Mouse (Mus musculus): ENCODE results near the gene Anapc2. TPM values are rescaled to one million over a fixed set of nuclear protein-coding genes. Genes with fewer than 3 reads are reported as not detected.

Gene Anapc2
- polyA plus RNA-seq, 1 experiment from 2014 or later = 89.0 TPM

DNA sequence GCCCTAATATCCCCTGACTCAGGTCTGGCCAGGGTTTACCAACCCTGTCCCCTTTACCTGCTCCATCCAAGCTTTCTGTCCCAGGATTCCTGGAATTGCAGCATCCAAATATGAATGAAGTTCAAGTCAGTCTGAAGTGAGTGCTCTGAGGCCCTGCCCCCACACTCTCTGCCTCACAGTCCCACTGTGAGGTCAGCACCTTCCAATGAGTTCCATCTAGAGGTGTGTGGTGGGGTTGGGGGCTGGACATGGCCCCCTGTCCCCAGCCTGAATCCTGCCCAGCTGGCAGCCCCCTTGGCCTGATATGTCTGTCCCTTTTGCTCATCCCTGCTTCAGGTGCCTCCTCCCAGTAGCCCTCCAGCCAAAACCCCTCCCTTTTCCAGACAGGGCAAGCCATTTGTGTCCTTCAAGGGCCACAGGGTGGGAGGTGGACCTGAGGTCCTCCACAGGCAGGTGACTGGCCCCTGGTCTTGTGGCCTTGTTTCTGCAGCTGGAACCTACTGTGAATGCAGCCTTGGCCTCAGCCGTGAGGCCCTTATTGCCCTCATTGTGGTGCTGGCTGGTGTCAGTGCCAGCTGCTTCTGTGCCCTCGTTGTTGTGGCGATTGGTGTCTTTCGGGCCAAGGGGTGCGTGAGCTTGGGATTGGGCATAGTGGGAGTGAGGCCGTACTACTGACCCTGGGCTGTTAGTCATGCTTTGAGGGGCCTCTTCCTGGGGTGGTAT, 15.8 kb downstream of the Anapc2 start, which contains the start of gene Tmem210:
Gene Tmem210 (plus strand): TSS at position 219 of the 723 bp plus-strand sequence.
- 80% methylated on average over 6 of the region's 6 CpGs for WGBS
- Histone ChIP-seq H3K4me1 (ENCODE audit: insufficient read depth, low read depth, low read length) (peaks cover 25% of the 10 kb centered on the region), H3K27ac (ENCODE audit: low read length) (peak within 1 kb of the TSS; percentile 88), H3K27me3 (replicated peaks; ENCODE audit: insufficient read depth, low read length) (peaks cover 40% of the 10 kb centered on the region), H3K4me2 (replicated peaks; ENCODE audit: low read depth, low read length) (no peak within 1 kb of the TSS), H3K36me3 (ENCODE audit: insufficient read depth, low read length) (peaks cover 22% of the 10 kb centered on the region; the same call in 1 of the 2 replicates), H3K4me3 (ENCODE audit: low read depth, low read length) (no peak within 1 kb of the TSS), H3K9me3 (ENCODE audit: low read length) (no peaks in the 10 kb centered on the region), H3K9ac (replicated peaks; ENCODE audit: low read depth) (no peak within 1 kb of the TSS)
- DNase-seq (ENCODE audit: low spot score) (no peak), ATAC-seq (no peak)
- TF ChIP-seq EP300 (IDR thresholded peaks at IDR 0.05) = no peak
- TF ChIP-seq CTCF (IDR thresholded peaks at IDR 0.05) = no peak

DNA sequence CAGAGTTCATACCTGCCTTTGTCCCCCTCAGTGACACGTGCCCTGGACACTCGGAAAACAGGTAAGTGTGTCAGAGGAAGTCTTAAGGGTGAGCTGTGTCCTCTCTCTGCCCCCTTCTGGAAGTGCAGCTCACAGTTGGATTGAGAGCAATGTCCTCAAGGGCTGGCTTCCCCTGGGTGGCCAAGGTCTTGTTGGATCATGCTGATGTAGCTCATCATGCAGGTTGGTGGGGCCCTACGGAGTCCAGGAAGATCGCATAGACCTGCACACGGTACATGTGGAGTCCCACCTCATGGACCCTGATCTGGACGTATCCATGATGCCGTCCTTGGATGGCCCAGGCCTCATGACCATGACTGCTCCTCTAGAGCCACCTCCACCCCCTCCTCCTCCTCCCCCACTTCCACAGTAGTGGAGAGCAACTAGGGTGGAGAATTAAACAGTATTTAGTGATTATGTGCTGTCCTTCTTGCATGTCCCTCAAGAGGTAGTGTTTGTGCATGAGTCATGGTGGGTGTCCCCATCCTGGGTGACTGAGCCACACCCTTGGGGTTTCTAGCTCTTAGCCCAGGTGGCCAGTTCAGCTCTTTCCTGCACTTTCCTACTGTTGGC, 16.6 kb downstream of the Anapc2 start:
- TF ChIP-seq CTCF (IDR thresholded peaks at IDR 0.05) (no peak), EP300 (IDR thresholded peaks at IDR 0.05) (no peak)
- Histone ChIP-seq H3K9me3 (ENCODE audit: low read length) (no peaks in the 10 kb centered on the region), H3K4me1 (ENCODE audit: insufficient read depth, low read depth, low read length) (peaks cover 25% of the 10 kb centered on the region), H3K4me3 (ENCODE audit: low read depth, low read length) (no peak overlapping the region), H3K9ac (replicated peaks; ENCODE audit: low read depth) (no peak overlapping the region), H3K27ac (ENCODE audit: low read length) (no peak overlapping the region), H3K27me3 (replicated peaks; ENCODE audit: insufficient read depth, low read length) (peaks cover 40% of the 10 kb centered on the region), H3K4me2 (replicated peaks; ENCODE audit: low read depth, low read length) (no peak overlapping the region), H3K36me3 (ENCODE audit: insufficient read depth, low read length) (peaks cover 17% of the 10 kb centered on the region; the same call in 1 of the 2 replicates)
- WGBS = 80% methylated on average over 7 of the region's 7 CpGs
- no peak for DNase-seq (ENCODE audit: low spot score)
- no peak for ATAC-seq

DNA sequence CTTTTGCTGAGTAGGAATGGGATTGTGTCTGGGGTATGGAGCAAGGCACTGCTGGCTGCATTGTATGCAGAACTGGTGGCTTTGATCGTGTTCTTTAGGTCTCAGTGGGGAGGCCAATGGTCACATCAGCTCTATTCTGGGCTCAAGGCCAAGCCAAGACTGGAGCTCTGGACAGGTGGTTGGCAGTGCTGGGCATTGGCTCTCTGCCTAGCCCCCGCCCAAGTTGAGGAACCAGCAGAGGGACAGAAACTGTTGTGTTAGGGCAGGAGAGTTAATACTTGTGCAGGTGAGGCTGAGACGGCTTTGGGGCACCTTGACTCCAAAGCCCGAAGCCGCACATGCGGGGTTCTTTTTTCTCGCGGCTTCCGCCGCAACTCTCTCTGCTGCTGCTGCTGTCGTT, 17.4 kb downstream of the Anapc2 start, which contains the start of gene Lrrc26:
Gene Lrrc26 (plus strand): TSS at position 265 of the 400 bp plus-strand sequence.
- Histone ChIP-seq H3K9me3 (ENCODE audit: low read length) (no peaks in the 10 kb centered on the region), H3K4me2 (replicated peaks; ENCODE audit: low read depth, low read length) (peak within 1 kb of the TSS; percentile 50), H3K9ac (replicated peaks; ENCODE audit: low read depth) (no peak within 1 kb of the TSS), H3K4me3 (ENCODE audit: low read depth, low read length) (peak within 1 kb of the TSS; percentile 21), H3K27me3 (replicated peaks; ENCODE audit: insufficient read depth, low read length) (peaks cover 40% of the 10 kb centered on the region), H3K4me1 (ENCODE audit: insufficient read depth, low read depth, low read length) (peaks cover 25% of the 10 kb centered on the region), H3K27ac (ENCODE audit: low read length) (no peak within 1 kb of the TSS), H3K36me3 (ENCODE audit: insufficient read depth, low read length) (peaks cover 11% of the 10 kb centered on the region; the same call in 1 of the 2 replicates)
- ATAC-seq = no peak
- TF ChIP-seq EP300 (IDR thresholded peaks at IDR 0.05) = no peak
- TF ChIP-seq CTCF (IDR thresholded peaks at IDR 0.05) = no peak
- WGBS = 8% methylated on average over 11 of the region's 11 CpGs
- peak; percentile 34 for DNase-seq (ENCODE audit: low spot score)

DNA sequence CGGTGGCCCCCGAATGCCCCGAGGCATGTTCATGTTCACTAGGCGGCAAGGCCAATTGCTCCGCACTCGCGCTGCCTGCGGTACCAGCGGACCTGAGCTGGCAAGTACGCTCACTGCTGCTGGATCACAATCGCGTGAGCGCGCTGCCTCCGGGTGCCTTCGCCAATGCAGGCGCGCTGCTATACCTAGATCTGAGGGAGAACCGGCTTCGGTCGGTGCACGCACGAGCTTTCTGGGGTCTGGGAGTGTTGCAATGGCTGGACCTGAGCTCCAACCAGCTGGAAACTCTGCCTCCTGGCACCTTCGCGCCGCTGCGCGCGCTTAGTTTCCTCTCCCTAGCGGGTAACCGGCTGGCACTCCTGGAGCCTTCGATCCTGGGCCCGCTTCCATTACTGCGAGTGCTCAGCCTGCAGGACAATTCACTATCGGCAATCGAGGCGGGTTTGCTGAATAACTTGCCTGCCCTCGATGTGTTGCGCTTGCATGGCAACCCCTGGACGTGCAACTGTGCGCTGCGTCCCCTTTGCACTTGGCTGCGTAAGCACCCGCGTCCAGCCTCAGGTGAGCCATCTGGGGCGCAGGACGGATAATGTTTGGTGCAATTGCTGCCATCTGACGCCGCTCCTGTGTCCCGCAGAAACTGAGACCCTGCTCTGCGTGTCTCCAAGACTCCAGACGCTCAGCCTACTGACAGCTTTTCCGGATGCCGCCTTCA, 18.0 kb downstream of the Anapc2 start:
- Histone ChIP-seq H3K27me3 (replicated peaks; ENCODE audit: insufficient read depth, low read length) (peaks cover 40% of the 10 kb centered on the region), H3K4me3 (ENCODE audit: low read depth, low read length) (peak overlapping the region; percentile 21), H3K9me3 (ENCODE audit: low read length) (no peaks in the 10 kb centered on the region), H3K36me3 (ENCODE audit: insufficient read depth, low read length) (0 out of 2 replicates have a peak, but pooled peaks cover 5% of the 10 kb centered on the region), H3K27ac (ENCODE audit: low read length) (no peak overlapping the region), H3K4me1 (ENCODE audit: insufficient read depth, low read depth, low read length) (peaks cover 25% of the 10 kb centered on the region), H3K9ac (replicated peaks; ENCODE audit: low read depth) (no peak overlapping the region), H3K4me2 (replicated peaks; ENCODE audit: low read depth, low read length) (peak overlapping the region; percentile 50)
- no peak for ATAC-seq
- 2% methylated on average over 54 of the region's 54 CpGs for WGBS
- no peak for DNase-seq (ENCODE audit: low spot score)
- TF ChIP-seq EP300 (IDR thresholded peaks at IDR 0.05) = no peak
- TF ChIP-seq CTCF (IDR thresholded peaks at IDR 0.05) = no peak

- H3K27ac ChIP-seq (ENCODE audit: low read length) = no peak overlapping the region
- 8% methylated on average over 17 of the region's 18 CpGs for WGBS
- peaks cover 25% of the 10 kb centered on the region for H3K4me1 ChIP-seq (ENCODE audit: insufficient read depth, low read depth, low read length)
- H3K36me3 ChIP-seq (ENCODE audit: insufficient read depth, low read length) = no peaks in the 10 kb centered on the region
- TF ChIP-seq EP300 (IDR thresholded peaks at IDR 0.05) = no peak
- no peak for TF ChIP-seq CTCF (IDR thresholded peaks at IDR 0.05)
- no peak overlapping the region for H3K9ac ChIP-seq (replicated peaks; ENCODE audit: low read depth)
- DNase-seq (ENCODE audit: low spot score) = no peak
- H3K9me3 ChIP-seq (ENCODE audit: low read length) = no peaks in the 10 kb centered on the region
- peak overlapping the region; percentile 21 for H3K4me3 ChIP-seq (ENCODE audit: low read depth, low read length)
- peak overlapping the region; percentile 50 for H3K4me2 ChIP-seq (replicated peaks; ENCODE audit: low read depth, low read length)
- peaks cover 40% of the 10 kb centered on the region for H3K27me3 ChIP-seq (replicated peaks; ENCODE audit: insufficient read depth, low read length)
- no peak for ATAC-seq
Observed at GRCm38 (mm10) chr2:25290816-25291130, 18.5 kb downstream of the Anapc2 start.

All from lung, postnatal 0 days (tissue).